Mouse (Mus musculus) thymus, postnatal 14 days (tissue): ENCODE results near the gene Rbsn.

Experiments
- DNase-seq: peaks from one replicate; pipeline ENCODE4 v3.0.0; 2021

Gene Rbsn

GRCm38 (mm10) chr6:92214773-92215449 lies at the start of gene Rbsn:
Rbsn (minus strand) TSS chr6:92214925.
- peak; percentile 94 for DNase-seq

- no peak for DNase-seq
Measured at GRCm38 (mm10) chr6:92261162-92261843, 46.6 kb upstream of the Rbsn start.

GRCm38 (mm10) chr6:92255346-92255745 lies 40.6 kb upstream of the Rbsn start:
- DNase-seq, result no peak

GRCm38 (mm10) chr6:92253253-92253870 lies 38.6 kb upstream of the Rbsn start:
- DNase-seq, result no peak

DNA sequence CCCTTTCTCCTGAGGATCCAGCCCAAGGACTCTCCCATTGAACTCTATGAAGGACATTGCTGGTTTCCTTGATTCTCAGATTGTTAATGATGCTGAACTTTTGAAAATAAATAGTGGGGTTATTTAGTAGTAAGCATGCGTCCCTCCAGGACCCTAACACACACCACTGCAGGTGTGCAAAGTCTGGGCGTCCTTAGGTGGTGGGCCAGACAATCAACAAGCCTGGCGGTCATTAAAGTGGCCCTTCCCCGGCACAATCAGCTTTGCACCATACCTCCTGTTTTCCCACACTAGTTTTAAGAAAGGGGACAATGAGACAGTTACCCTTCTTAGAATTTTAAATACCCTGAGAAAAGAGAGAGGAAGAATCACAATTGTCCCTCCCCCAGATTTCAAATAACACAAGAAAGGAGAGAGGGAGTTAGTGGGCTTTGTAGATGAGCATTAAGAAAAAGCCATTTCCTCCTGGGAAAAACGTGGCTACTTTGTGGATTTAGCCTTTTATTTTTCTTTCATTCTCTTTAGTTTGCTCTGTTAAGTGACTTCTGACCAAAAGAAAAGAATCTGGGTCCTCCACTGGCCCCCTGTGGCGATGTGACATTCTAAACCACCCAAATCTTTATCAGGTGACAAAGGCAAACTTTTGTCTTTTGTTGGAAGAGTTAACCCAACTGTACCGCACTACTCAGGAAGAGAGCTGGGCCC lies 32.6 kb upstream of the Rbsn start:
- DNase-seq, result no peak

DNA sequence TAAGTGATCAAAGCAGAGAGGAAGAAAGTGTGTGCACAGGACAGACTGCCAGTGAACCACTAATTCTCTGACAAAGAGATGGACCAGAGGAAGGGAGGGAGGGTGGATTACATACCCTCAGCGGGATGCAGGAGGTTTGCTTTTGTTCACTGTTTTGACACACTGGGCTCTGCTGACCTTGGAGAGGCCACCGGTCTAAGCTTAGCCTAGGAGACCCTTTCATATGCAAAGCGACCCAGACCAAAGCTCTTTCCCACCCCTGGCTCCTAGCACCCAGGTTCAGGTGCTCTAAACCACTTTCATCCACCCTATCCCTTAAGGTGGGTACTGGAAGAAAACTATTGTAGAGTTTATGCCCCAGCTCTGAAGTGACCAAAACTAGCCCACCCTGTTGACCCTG lies 31.6 kb upstream of the Rbsn start:
- no peak for DNase-seq

DNA sequence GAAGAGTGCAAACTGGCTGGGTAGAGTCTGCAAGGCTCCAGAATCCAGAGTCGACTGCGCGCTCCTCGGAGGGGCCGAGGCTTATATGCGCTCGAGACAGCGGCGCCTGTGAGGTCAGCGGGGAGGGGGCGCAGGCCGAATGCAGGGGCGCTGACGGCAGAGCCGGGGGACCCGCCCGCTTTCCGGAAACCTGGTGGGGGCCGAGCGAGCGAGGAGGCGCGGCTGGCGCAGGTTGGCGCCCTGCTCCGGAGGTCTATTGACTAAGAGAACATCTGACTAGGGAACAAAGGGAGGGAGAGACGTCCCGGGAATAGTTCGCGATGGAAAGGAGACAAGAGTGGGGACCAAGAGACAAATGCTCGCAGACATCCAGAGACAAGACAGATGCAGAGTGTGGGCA lies 29.9 kb upstream of the Rbsn start, which contains the start of gene Trh:
Trh (minus strand) TSS at position 60 of the 400 bp plus-strand sequence.
- no peak for DNase-seq

DNA sequence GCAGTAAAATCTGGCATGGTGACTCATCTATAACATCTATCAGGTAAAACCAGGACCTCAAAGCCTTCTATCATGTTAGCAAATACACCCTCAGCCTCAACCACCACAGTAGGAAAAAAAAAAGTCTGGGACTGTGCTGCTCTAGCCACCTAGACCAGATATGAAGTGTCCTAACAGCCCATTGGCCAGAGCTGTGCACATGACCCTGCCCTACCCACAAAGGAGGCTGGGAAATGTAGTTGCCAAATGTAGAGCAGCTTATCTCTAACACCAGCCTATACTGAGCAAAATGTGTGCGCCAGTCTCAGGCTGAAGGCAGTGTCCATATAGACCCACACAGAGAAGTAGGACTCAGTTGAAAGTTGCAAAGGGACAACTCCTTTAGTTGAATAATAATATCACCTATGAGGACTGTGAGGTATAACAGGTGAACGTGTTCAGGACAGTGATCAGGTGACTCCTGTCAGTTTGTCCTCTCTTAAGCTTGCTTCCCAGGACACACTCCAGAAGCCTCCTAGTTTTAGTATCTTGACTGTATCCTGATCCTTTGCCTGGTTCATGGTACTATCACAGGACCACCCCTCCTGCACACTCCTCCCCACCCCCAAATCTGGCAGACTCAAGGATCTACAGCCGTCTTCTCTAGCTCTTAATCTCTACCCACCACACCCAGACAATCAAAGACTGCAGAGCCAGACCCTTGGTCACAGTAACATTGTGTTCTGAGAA lies 26.6 kb upstream of the Rbsn start:
- peak; percentile 65 for DNase-seq

- DNase-seq, result no peak
Measured at GRCm38 (mm10) chr6:92235036-92235435, 20.3 kb upstream of the Rbsn start.

GRCm38 (mm10) chr6:92231762-92232161 lies 17.0 kb upstream of the Rbsn start:
- no peak for DNase-seq

- DNase-seq, result no peak
Measured at GRCm38 (mm10) chr6:92231356-92231755, 16.6 kb upstream of the Rbsn start.

DNA sequence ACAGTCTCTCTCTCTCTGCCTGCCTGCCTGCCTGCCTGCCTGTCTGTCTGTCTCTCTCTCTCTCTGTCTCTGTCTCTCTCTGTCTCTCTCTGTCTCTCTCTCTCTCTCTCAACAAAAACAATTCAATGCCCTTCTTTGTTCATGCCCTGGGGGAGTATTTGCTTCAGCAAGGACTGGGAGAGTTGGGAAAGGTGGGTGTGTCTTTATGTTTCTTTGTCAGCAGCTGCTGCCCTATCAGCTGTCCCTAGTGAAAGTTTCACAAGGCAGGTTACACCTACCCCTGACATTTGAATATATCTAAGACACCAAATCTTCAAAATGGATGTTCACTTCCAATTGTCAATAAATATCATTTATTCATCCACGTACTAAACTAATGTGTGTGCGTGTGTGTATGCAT lies 14.9 kb upstream of the Rbsn start:
- DNase-seq, result no peak

- DNase-seq, result no peak
Measured at GRCm38 (mm10) chr6:92229103-92229502, 14.4 kb upstream of the Rbsn start.

- no peak for DNase-seq
Measured at GRCm38 (mm10) chr6:92224981-92225380, 10.3 kb upstream of the Rbsn start.

DNA sequence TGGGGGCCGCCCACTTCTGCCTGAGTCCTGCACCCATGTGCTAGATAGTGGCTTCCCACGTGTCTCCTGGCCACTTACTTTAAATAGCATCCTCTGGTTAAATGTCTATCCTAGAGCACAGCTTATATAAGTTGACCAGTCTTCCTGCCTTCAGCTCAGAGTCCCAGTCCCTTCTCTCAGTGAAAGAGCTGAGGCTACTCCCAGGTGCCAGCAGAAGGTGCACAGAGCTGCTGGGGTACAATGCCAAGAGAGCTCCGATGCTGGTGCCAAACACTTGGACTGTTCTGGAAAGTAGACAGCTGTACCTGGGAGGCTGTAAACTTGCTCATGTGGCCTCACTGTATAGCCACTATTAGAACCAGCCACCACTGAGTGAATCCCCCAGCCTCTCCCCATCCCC lies 7.3 kb upstream of the Rbsn start:
- no peak for DNase-seq

GRCm38 (mm10) chr6:92221604-92222003 lies 6.9 kb upstream of the Rbsn start:
- no peak for DNase-seq

- no peak for DNase-seq
Measured at GRCm38 (mm10) chr6:92219445-92219844, 4.7 kb upstream of the Rbsn start.

DNA sequence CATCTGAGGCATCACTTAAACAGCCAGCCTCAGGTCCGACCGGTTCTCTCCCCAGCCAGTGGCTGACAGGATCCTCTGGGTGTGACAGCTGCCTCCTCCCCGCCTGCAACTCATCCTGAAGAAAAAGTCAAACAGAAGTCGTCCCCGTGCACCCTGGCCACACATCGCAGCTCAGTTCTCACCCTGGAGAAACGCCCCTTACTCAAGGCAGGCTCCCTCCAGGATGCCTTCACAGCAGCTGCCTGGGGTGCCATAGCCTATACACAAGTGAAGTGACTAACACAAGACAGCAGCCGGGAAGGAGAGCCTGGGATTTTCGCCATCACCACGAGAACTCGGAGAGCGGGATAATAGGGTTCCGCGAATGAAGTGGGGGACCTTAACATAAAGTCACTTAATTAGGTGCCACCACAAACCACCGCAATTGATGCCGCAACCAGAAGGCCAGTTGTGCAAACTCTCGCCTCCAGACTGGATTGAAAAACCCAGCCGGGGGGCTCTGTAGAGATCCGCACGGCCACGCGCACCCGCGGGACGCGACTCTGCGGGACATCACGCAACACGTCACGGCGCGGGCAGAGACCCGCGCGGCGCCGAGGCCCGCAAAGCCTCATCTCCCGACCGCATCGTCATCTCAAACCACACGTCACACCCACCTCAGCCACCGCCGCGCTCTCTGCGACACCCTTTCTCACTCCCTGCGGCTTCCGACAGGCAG lies 511 bp downstream of the Rbsn start:
- DNase-seq, result no peak

DNA sequence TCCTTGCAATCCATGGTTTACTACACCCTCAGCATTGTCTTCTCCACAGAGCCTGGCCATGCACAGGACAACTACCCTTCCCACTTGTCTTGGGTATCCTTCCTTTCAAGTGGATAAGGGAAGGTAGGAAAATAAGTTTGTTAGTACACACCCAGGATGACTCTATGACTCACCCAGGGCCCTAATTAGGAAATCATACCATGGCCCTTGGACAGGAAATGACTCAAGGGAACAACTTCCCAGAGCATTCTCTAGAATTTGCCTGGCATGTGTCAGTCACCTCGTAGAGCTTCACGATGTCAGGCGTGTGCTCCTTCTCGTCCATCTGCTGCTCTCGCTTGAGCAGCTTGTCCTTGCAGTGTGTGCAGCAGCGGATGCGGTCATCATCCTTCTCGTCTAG lies 15.3 kb downstream of the Rbsn start:
- DNase-seq, result no peak

DNA sequence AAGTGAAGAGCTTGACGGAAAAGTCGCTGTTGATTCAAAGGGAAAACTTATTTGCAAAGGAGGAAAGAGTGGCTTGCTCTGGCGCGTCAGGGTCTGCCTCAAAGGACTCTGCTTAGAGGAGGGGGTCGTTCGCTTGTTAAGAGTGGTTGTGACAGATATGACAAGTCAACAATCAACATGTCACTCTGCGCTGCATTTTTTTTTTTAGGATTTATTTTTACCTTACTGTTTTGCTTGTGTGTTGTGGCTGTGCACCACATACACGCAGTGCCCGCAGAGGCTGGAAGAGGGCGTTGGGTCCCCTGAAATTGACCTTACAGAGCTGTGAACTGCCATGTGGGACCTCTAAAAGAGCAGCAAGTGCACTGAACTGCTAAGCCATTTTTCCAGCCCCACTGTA lies 30.5 kb downstream of the Rbsn start:
- DNase-seq, result no peak

GRCm38 (mm10) chr6:92183621-92184131 lies 31.0 kb downstream of the Rbsn start, which contains the start of gene Mrps25:
Mrps25 (minus strand) TSS chr6:92184033.
- peak; percentile 66 for DNase-seq

GRCm38 (mm10) chr6:92176450-92176849 lies 38.3 kb downstream of the Rbsn start:
- DNase-seq, result no peak
